Mouse (Mus musculus) adrenal gland, postnatal 14 days (tissue): ENCODE measurements at regions not wholly inside any gene's neighbourhood (a gene's known extent, or its start where the extent isn't known, plus 50 kb on each side); places are given as distances from the start of the nearest gene placed in this dataset.

Experiments
- DNase-seq: peaks from one replicate; pipeline ENCODE4 v3.0.0; 2021; ENCODE audit warnings: mixed read lengths

GRCm38 (mm10) chr10:67599390-67599789 is 50.6 kb upstream of the Ado start:
- no peak for DNase-seq

DNA sequence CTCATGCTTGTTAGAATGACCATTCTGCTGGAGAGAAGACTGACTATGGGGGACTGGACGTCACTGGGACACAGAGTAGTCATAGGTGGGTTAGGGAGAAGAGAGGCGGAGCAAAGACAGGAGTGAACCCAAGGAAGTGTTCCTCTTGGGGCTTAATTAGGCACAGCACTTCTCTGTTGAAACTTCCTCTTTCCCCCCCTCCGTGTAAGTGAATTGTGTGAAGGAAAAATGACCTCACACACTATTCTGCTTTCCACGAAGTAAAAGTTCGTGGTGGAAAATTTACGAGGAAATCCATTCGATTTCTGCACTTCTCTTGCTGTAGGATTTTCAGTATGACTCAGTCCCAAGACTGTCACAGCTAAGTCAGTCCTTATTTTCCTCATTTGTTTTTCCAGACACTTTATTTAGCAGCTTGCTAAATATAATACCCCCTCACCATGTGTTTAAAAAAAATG is 49.9 kb upstream of the Ado start:
- DNase-seq = no peak
